Mouse (Mus musculus) erythroblast, embryonic 14.5 days (primary cell): ENCODE results near the gene Trpm3.

ENCODE experiments used
- GATA1 ChIP-seq: IDR thresholded peaks from 2 replicates; pipeline ENCODE4 v1.6.1; 2012; ENCODE audit warnings: low read length, inconsistent platforms, mixed read lengths
- TAL1 ChIP-seq: IDR thresholded peaks from 3 replicates; pipeline ENCODE4 v1.6.1; 2012; ENCODE audit warnings: low read length, inconsistent platforms, mixed read lengths

DNA sequence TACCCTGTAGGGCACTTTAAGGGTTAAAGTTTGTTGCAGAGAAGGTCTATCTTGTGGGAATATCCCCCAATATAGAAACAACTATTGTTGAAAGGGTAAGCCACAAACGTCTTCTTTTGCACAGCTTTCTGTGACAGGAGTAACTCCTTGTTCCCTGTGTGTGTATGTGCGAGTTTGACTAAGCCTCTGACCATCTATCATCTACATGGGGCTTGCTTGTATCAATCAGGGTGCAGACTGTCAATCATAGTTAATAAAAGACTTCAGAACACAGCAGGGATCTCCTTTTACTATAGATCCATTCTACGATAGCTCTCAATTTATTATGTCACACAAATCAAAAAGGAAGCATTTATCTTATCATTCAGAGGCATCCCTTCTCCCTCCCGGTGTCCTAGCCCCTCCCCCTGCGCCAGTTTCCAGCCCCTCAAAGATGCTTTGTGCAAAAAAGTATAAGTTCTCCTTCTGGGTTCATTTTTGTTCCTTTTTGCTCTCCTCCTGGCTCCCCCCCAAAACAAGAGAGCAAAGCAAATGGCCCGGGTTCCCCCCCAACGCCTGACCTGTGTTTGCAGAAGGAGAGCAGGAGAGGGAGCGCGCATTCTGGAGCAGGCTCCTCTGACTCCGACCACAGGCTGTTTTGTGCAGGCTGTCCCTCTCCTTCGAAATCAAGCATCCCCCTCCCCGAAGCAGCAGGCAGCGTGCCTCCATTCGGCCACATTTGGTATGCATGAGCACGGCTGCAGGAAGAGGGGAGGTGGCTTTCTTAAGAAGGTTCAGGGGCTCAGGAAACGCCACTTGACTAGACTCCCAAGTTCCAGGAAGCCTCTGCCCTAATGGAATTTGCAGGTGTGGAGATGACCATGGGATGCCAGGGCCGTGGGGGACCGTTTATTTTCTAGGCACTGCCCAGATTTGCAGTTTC, 308.8 kb downstream of the Trpm3 start:
- TF ChIP-seq TAL1 (no peak), GATA1 (no peak)
